Mouse (Mus musculus) E14TG2a.4 (cell line): Measurements from ENCODE around the gene Mbnl2.

Experiments
- CTCF ChIP-seq: conservative IDR thresholded peaks from 2 replicates; pipeline ENCODE4 v1.5.1; 2014; ENCODE audit warnings: low read length
- POU5F1 ChIP-seq: IDR thresholded peaks from 2 replicates; pipeline ENCODE4 v1.6.1; 2014; ENCODE audit warnings: low read length, borderline replicate concordance

DNA sequence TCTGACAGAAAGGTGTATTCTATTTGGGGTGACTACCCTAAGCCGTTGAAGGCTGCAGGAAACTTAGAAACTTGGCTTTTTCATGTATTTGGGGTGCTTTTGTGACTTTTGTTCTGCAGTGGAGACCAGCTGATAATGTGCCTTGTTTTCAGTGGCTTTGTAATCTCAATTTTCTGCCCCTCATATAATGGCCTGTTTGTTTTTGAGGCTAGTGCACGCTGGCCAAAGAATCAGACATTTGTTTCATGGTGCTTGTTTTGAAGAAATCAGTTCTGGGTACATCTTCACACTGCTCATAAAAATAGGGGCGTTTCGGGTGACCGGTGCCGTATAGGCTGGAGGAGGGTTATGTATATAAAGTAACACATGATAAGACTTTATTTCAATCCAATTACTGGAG lies 22.4 kb downstream of the Mbnl2 start:
- TF ChIP-seq CTCF (no peak), POU5F1 (no peak)
